Mouse (Mus musculus) heart, embryonic 10.5 days (tissue): Measurements from ENCODE around the gene Dennd5b. TPM values are rescaled to one million over a fixed set of nuclear protein-coding genes. Genes with fewer than 3 reads are reported as not detected.

Experiments used
- DNase-seq: peaks from one replicate; pipeline ENCODE4 v3.0.0-alpha.2; 2017; ENCODE audit warnings: low spot score
- H3K27ac ChIP-seq: fragments of 300-500 bp; sonication (generic); 2 replicates; pipeline ENCODE4 v1.5.1; 2016; ENCODE audit warnings: mild to moderate bottlenecking
- H3K27me3 ChIP-seq: fragments of 300-500 bp; sonication (generic); 2 replicates; pipeline ENCODE4 v1.6.1; 2016; ENCODE audit warnings: mild to moderate bottlenecking; ENCODE audit not compliant: poor library complexity, insufficient read depth, severe bottlenecking
- H3K36me3 ChIP-seq: fragments of 300-500 bp; sonication (generic); 2 replicates; pipeline ENCODE4 v1.6.1; 2016; ENCODE audit warnings: mild to moderate bottlenecking, moderate library complexity
- H3K4me1 ChIP-seq: fragments of 300-500 bp; sonication (generic); 2 replicates; pipeline ENCODE4 v1.6.1; 2016; ENCODE audit warnings: mild to moderate bottlenecking
- H3K4me3 ChIP-seq: fragments of 300-500 bp; sonication (generic); 2 replicates; pipeline ENCODE4 v1.5.1; 2016; ENCODE audit warnings: mild to moderate bottlenecking, moderate library complexity
- H3K9me3 ChIP-seq: fragments of 300-500 bp; sonication (generic); 2 replicates; pipeline ENCODE4 v1.6.1; 2016; ENCODE audit warnings: mild to moderate bottlenecking, moderate library complexity
- WGBS: fragments of 180-500 bp; shearing (Covaris S2); methylation state at CpG from one replicate; pipeline ENCODE4 v1.1.7; 2016; 5-methylcytosine and 5-hydroxymethylcytosine counted together
- polyA plus RNA-seq: library from polyadenylated mRNA; unstranded; fragments of >200 nt; fragmentation: Nextera tagmentation; extraction: Ambion mirVana; gene quantifications from 2 replicates; pipeline ENCODE4 v1.2.1, GENCODE M21; 2016

Dennd5b gene
- polyA plus RNA-seq, 1 experiment from 2014 or later, result 10.2 TPM

GRCm38 (mm10) chr6:149096233-149096632 lies 5.2 kb downstream of the Dennd5b start:
- 78% methylated on average over 2 of the region's 2 CpGs for WGBS
- Histone ChIP-seq H3K9me3 (no peaks in the 10 kb centered on the region), H3K4me1 (peaks cover 16% of the 10 kb centered on the region), H3K36me3 (no peaks in the 10 kb centered on the region), H3K27ac (no peak overlapping the region), H3K4me3 (no peak overlapping the region), H3K27me3 (no peaks in the 10 kb centered on the region)
- DNase-seq, result no peak

GRCm38 (mm10) chr6:149095389-149095788 lies 6.1 kb downstream of the Dennd5b start:
- WGBS, result 75% methylated on average over 6 of the region's 6 CpGs
- H3K4me1 ChIP-seq, result peaks cover 16% of the 10 kb centered on the region
- H3K27ac ChIP-seq, result no peak overlapping the region
- H3K9me3 ChIP-seq, result no peaks in the 10 kb centered on the region
- no peaks in the 10 kb centered on the region for H3K36me3 ChIP-seq
- no peak overlapping the region for H3K4me3 ChIP-seq
- no peaks in the 10 kb centered on the region for H3K27me3 ChIP-seq
- DNase-seq, result no peak

- Histone ChIP-seq H3K36me3 (no peaks in the 10 kb centered on the region), H3K27me3 (no peaks in the 10 kb centered on the region), H3K4me1 (peaks cover 16% of the 10 kb centered on the region), H3K9me3 (no peaks in the 10 kb centered on the region), H3K27ac (no peak overlapping the region), H3K4me3 (no peak overlapping the region)
- 56% methylated on average over 1 of the region's 1 CpGs for WGBS
- DNase-seq, result no peak
Measured at GRCm38 (mm10) chr6:149094555-149094954, 6.9 kb downstream of the Dennd5b start.

GRCm38 (mm10) chr6:149093465-149093864 lies 8.0 kb downstream of the Dennd5b start:
- Histone ChIP-seq H3K9me3 (no peaks in the 10 kb centered on the region), H3K27ac (no peak overlapping the region), H3K4me3 (no peak overlapping the region), H3K4me1 (peaks cover 16% of the 10 kb centered on the region), H3K36me3 (no peaks in the 10 kb centered on the region), H3K27me3 (no peaks in the 10 kb centered on the region)
- DNase-seq, result no peak
- WGBS, result 13% methylated on average over 5 of the region's 5 CpGs

- Histone ChIP-seq H3K36me3 (no peaks in the 10 kb centered on the region), H3K4me3 (no peak overlapping the region), H3K27me3 (no peaks in the 10 kb centered on the region), H3K27ac (no peak overlapping the region), H3K9me3 (no peaks in the 10 kb centered on the region), H3K4me1 (peaks cover 16% of the 10 kb centered on the region)
- no peak for DNase-seq
- 90% methylated on average over 6 of the region's 6 CpGs for WGBS
Measured at GRCm38 (mm10) chr6:149092406-149092805, 9.1 kb downstream of the Dennd5b start.

- Histone ChIP-seq H3K27ac (no peak overlapping the region), H3K9me3 (no peaks in the 10 kb centered on the region), H3K36me3 (peaks cover 10% of the 10 kb centered on the region; the same call in 1 of the 2 replicates), H3K4me3 (no peak overlapping the region), H3K4me1 (no peaks in the 10 kb centered on the region), H3K27me3 (no peaks in the 10 kb centered on the region)
- 96% methylated on average over 1 of the region's 1 CpGs for WGBS
- DNase-seq, result no peak
Measured at GRCm38 (mm10) chr6:149077136-149077808, 24.2 kb downstream of the Dennd5b start.

- H3K27ac ChIP-seq, result no peak overlapping the region
- no peaks in the 10 kb centered on the region; the same call in 1 of the 2 replicates for H3K4me1 ChIP-seq
- peaks cover 13% of the 10 kb centered on the region; the same call in 1 of the 2 replicates for H3K36me3 ChIP-seq
- no peaks in the 10 kb centered on the region for H3K27me3 ChIP-seq
- WGBS, result 85% methylated on average over 4 of the region's 4 CpGs
- no peak overlapping the region for H3K4me3 ChIP-seq
- no peak for DNase-seq
- H3K9me3 ChIP-seq, result no peaks in the 10 kb centered on the region
Measured at GRCm38 (mm10) chr6:149073854-149074253, 27.6 kb downstream of the Dennd5b start.

GRCm38 (mm10) chr6:149072873-149073272 lies 28.6 kb downstream of the Dennd5b start:
- DNase-seq, result no peak
- WGBS, result 85% methylated on average over 3 of the region's 3 CpGs
- no peak overlapping the region for H3K27ac ChIP-seq
- H3K9me3 ChIP-seq, result no peaks in the 10 kb centered on the region
- no peaks in the 10 kb centered on the region for H3K27me3 ChIP-seq
- H3K4me3 ChIP-seq, result no peak overlapping the region
- peaks cover 14% of the 10 kb centered on the region; the same call in 1 of the 2 replicates for H3K36me3 ChIP-seq
- H3K4me1 ChIP-seq, result no peaks in the 10 kb centered on the region; the same call in 1 of the 2 replicates

GRCm38 (mm10) chr6:149070592-149071124 lies 30.8 kb downstream of the Dennd5b start:
- no peak for DNase-seq
- Histone ChIP-seq H3K27ac (no peak overlapping the region), H3K4me1 (no peaks in the 10 kb centered on the region; the same call in 1 of the 2 replicates), H3K27me3 (no peaks in the 10 kb centered on the region), H3K36me3 (peaks cover 10% of the 10 kb centered on the region; the same call in 1 of the 2 replicates), H3K9me3 (no peaks in the 10 kb centered on the region), H3K4me3 (no peak overlapping the region)
- 79% methylated on average over 4 of the region's 4 CpGs for WGBS

GRCm38 (mm10) chr6:149063382-149063781 lies 38.1 kb downstream of the Dennd5b start:
- Histone ChIP-seq H3K4me3 (no peak overlapping the region), H3K36me3 (peaks cover 6% of the 10 kb centered on the region; the same call in 1 of the 2 replicates), H3K9me3 (no peaks in the 10 kb centered on the region), H3K27ac (no peak overlapping the region), H3K27me3 (no peaks in the 10 kb centered on the region), H3K4me1 (peaks cover 4% of the 10 kb centered on the region; the same call in 1 of the 2 replicates)
- DNase-seq, result no peak

- WGBS, result 77% methylated on average over 5 of the region's 5 CpGs
- DNase-seq, result no peak
- Histone ChIP-seq H3K27me3 (no peaks in the 10 kb centered on the region), H3K4me1 (peaks cover 4% of the 10 kb centered on the region; the same call in 1 of the 2 replicates), H3K9me3 (no peaks in the 10 kb centered on the region), H3K4me3 (no peak overlapping the region), H3K36me3 (no peaks in the 10 kb centered on the region), H3K27ac (no peak overlapping the region)
Measured at GRCm38 (mm10) chr6:149060670-149061387, 40.7 kb downstream of the Dennd5b start.

- 49% methylated on average over 3 of the region's 3 CpGs for WGBS
- DNase-seq, result no peak
Measured at GRCm38 (mm10) chr6:149057947-149058391, 43.5 kb downstream of the Dennd5b start.

GRCm38 (mm10) chr6:149054780-149055179 lies 46.7 kb downstream of the Dennd5b start:
- H3K4me1 ChIP-seq, result no peaks in the 10 kb centered on the region
- no peak overlapping the region for H3K27ac ChIP-seq
- WGBS, result 80% methylated on average over 2 of the region's 2 CpGs
- no peak for DNase-seq
- no peak overlapping the region for H3K4me3 ChIP-seq
- H3K36me3 ChIP-seq, result no peaks in the 10 kb centered on the region
- no peaks in the 10 kb centered on the region for H3K27me3 ChIP-seq
- no peaks in the 10 kb centered on the region for H3K9me3 ChIP-seq

More at GRCm38 (mm10) chr6:149057947-149058391, 43.5 kb downstream of the Dennd5b start:
- Histone ChIP-seq H3K36me3 (no peaks in the 10 kb centered on the region), H3K27ac (no peak overlapping the region), H3K9me3 (no peaks in the 10 kb centered on the region), H3K4me1 (no peaks in the 10 kb centered on the region), H3K27me3 (no peaks in the 10 kb centered on the region), H3K4me3 (no peak overlapping the region)
